ENCODE assay signal across 16 mouse cellular contexts in the genomic region with DNA sequence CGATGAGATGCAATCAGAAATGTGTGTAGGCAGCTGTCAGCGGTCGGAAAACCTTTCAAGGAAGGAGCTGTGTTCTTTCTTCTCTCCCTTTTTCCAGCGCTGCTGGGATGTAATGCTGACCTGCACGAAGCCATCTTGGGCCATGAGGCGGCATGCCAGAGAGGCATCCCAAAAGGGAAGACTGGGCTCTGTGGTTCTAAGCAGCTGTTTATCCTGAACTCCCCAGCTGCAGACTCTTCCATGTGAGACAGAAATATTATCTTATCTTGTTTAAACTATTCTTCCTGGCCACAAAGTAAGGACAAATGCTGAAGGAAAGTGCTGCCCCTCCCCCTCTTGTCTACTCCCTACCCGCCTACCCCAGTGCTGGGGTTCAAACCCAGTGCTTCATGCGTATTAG. TPM values are rescaled to one million over a fixed set of nuclear protein-coding genes. Genes with fewer than 3 reads are reported as not detected.
DNase-seq lines count a peak whose midpoint lies in the region; ATAC-seq and TF ChIP-seq lines count a peak whose summit lies in the region.
"Had no signal": no experiment of that assay in that cellular context is flagged by ENCODE, and none has a peak within 500 bp of the region (broad histone marks: within the 10 kb centered on the region; RNA-seq: fewer than 3 reads in every experiment).

No protein-coding gene starts in this region.

- peak overlapping the region; percentile 82 for H3K27ac ChIP-seq in cerebellum, adult 2 months (ENCODE audit: insufficient read depth, low read length)
- no peak overlapping the region for H3K27ac ChIP-seq in forebrain, embryonic 11.5 days (ENCODE audit: low read depth, low read length)
- no peak overlapping the region for H3K27ac ChIP-seq in forebrain, embryonic 16.5 days (ENCODE audit: low read length)
- H3K27ac ChIP-seq: embryonic facial prominence, embryonic 13.5 days; forebrain, embryonic 13.5 days; gastrocnemius, adult 2 months; hindbrain, embryonic 10.5 days; hindbrain, embryonic 14.5 days had no signal

- no peak overlapping the region for H3K9ac ChIP-seq in forebrain, embryonic 11.5 days (ENCODE audit: low read length)
- no peak overlapping the region for H3K9ac ChIP-seq in forebrain, embryonic 16.5 days (replicated peaks; ENCODE audit: low read depth, low read length)
- H3K9ac ChIP-seq: embryonic facial prominence, embryonic 13.5 days; forebrain, embryonic 13.5 days; heart, embryonic 12.5 days; hindbrain, embryonic 14.5 days had no signal

- no peaks in the 10 kb centered on the region for H3K36me3 ChIP-seq in forebrain, embryonic 11.5 days (ENCODE audit: control insufficient read depth, insufficient read depth, low read length)
- H3K36me3 ChIP-seq in forebrain, embryonic 16.5 days (ENCODE audit: control insufficient read depth, insufficient read depth), result no peaks in the 10 kb centered on the region
- H3K36me3 ChIP-seq: embryonic facial prominence, embryonic 13.5 days; heart, embryonic 12.5 days; hindbrain, embryonic 10.5 days had no signal

- no peak for TF ChIP-seq CTCF in cerebellum, adult 2 months (IDR thresholded peaks at IDR 0.05; ENCODE audit: borderline replicate concordance, insufficient read depth, low read depth, low read length)

- peak overlapping the region; percentile 37 for H3K4me3 ChIP-seq in cerebellum, adult 2 months (replicated peaks; ENCODE audit: insufficient read depth, low read depth, low read length)
- H3K4me3 ChIP-seq in forebrain, embryonic 11.5 days (ENCODE audit: low read depth, low read length), result no peak overlapping the region
- H3K4me3 ChIP-seq in forebrain, embryonic 16.5 days (replicated peaks; ENCODE audit: low read length), result no peak overlapping the region
- H3K4me3 ChIP-seq: embryonic facial prominence, embryonic 13.5 days; forebrain, embryonic 13.5 days; gastrocnemius, adult 2 months; heart, embryonic 12.5 days; hindbrain, embryonic 10.5 days had no signal

- DNase-seq in cerebellum, adult 2 months, result peak; percentile 30 to 36
- DNase-seq in forebrain, embryonic 11.5 days (ENCODE audit: low spot score), result peak; percentile 36
- peak; percentile 56 for DNase-seq in testis, postnatal 10 days (ENCODE audit: low spot score)
- DNase-seq in testis, postnatal 14 days (ENCODE audit: low spot score), result no peak
- no peak for DNase-seq in Muller cell, postnatal 12 days (ENCODE audit: inconsistent ontology term)
- DNase-seq: adrenal gland, postnatal 10 days; gastrocnemius, adult 2 months; gastrocnemius, postnatal 25 days had no signal

- no peaks in the 10 kb centered on the region for H3K27me3 ChIP-seq in cerebellum, adult 2 months (ENCODE audit: control insufficient read depth, insufficient read depth, low read length)
- no peaks in the 10 kb centered on the region for H3K27me3 ChIP-seq in forebrain, embryonic 11.5 days (ENCODE audit: control insufficient read depth, insufficient read depth, low read length)
- H3K27me3 ChIP-seq in forebrain, embryonic 16.5 days (replicated peaks; ENCODE audit: control insufficient read depth, insufficient read depth, low read length), result no peaks in the 10 kb centered on the region
- H3K27me3 ChIP-seq: embryonic facial prominence, embryonic 13.5 days; forebrain, embryonic 13.5 days; heart, embryonic 12.5 days had no signal

- peaks cover 20% of the 10 kb centered on the region for H3K4me1 ChIP-seq in cerebellum, adult 2 months (ENCODE audit: control insufficient read depth, insufficient read depth, low read length)
- H3K4me1 ChIP-seq in forebrain, embryonic 11.5 days (replicated peaks; ENCODE audit: control insufficient read depth, insufficient read depth, low read length), result peaks cover 3% of the 10 kb centered on the region; the same call in 1 of the 2 replicates
- H3K4me1 ChIP-seq in forebrain, embryonic 16.5 days (replicated peaks; ENCODE audit: control insufficient read depth, insufficient read depth, low read length), result peaks cover 19% of the 10 kb centered on the region

- no peak for TF ChIP-seq POLR2A in cerebellum, adult 2 months (IDR thresholded peaks at IDR 0.05; ENCODE audit: borderline replicate concordance, insufficient read depth, low read length)

- no peak overlapping the region for H3K4me2 ChIP-seq in forebrain, embryonic 11.5 days (ENCODE audit: low read depth, low read length, severe bottlenecking)
- no peak overlapping the region for H3K4me2 ChIP-seq in forebrain, embryonic 16.5 days (ENCODE audit: low read length)
- H3K4me2 ChIP-seq: embryonic facial prominence, embryonic 13.5 days; forebrain, embryonic 13.5 days; heart, embryonic 12.5 days; hindbrain, embryonic 14.5 days had no signal

- WGBS in cerebellum, adult 2 months, result 39% methylated on average over 8 of the region's 8 CpGs
- 84% methylated on average over 8 of the region's 8 CpGs for WGBS in forebrain, embryonic 11.5 days
- 87% methylated on average over 8 of the region's 8 CpGs for WGBS in forebrain, embryonic 16.5 days

- H3K9me3 ChIP-seq in forebrain, embryonic 11.5 days (ENCODE audit: control insufficient read depth, low read length), result no peaks in the 10 kb centered on the region
- H3K9me3 ChIP-seq in forebrain, embryonic 16.5 days (ENCODE audit: control insufficient read depth, low read length), result no peaks in the 10 kb centered on the region
- H3K9me3 ChIP-seq: embryonic facial prominence, embryonic 13.5 days; forebrain, embryonic 13.5 days; heart, embryonic 12.5 days; hindbrain, embryonic 10.5 days had no signal

- ATAC-seq in cerebellum, adult (ENCODE audit: insufficient number of reproducible peaks, low FRiP score, low TSS enrichment), result no peak
- ATAC-seq in forebrain, embryonic 11.5 days (replicated peaks; ENCODE audit: low FRiP score), result no peak
- ATAC-seq in forebrain, embryonic 16.5 days, result no peak
- ATAC-seq: forebrain, embryonic 13.5 days; intestine, embryonic 16.5 days had no signal

RNA-seq across cellular contexts. Expression of a gene that starts 3.2 kb away (rescaled TPM):
- 534 and 635 TPM in 2 replicates for polyA plus RNA-seq in cerebellum, adult 2 months (2012; rRNA removed)
- polyA plus RNA-seq in forebrain, embryonic 11.5 days (2014; fragmentation: Nextera tagmentation; extraction: Ambion mirVana), result 0.37 TPM in 1 of 2 replicates, not detected in the other
- 0.14 and 0.21 TPM in 2 replicates for polyA plus RNA-seq in forebrain, embryonic 16.5 days (2015; fragmentation: Nextera tagmentation; extraction: Ambion mirVana)

RNA-seq across cellular contexts. Expression of a gene that starts 3.8 kb away (rescaled TPM):
- polyA plus RNA-seq in cerebellum, adult 2 months (2012; rRNA removed), result 47.4 and 52.8 TPM in 2 replicates
- polyA plus RNA-seq in forebrain, embryonic 11.5 days (2014; fragmentation: Nextera tagmentation; extraction: Ambion mirVana), result 13.6 and 14.9 TPM in 2 replicates
- 10.3 and 11.1 TPM in 2 replicates for polyA plus RNA-seq in forebrain, embryonic 16.5 days (2015; fragmentation: Nextera tagmentation; extraction: Ambion mirVana)

RNA-seq across cellular contexts. Expression of a gene that starts 19.1 kb away (rescaled TPM):
- 214 and 218 TPM in 2 replicates for polyA plus RNA-seq in cerebellum, adult 2 months (2012; rRNA removed)
- polyA plus RNA-seq in forebrain, embryonic 11.5 days (2014; fragmentation: Nextera tagmentation; extraction: Ambion mirVana), result 38.0 and 48.6 TPM in 2 replicates
- polyA plus RNA-seq in forebrain, embryonic 16.5 days (2015; fragmentation: Nextera tagmentation; extraction: Ambion mirVana), result 102 and 128 TPM in 2 replicates

RNA-seq across cellular contexts. Expression of a gene that starts 27.2 kb away (rescaled TPM):
- polyA plus RNA-seq in cerebellum, adult 2 months (2012; rRNA removed), result 4.5 and 4.8 TPM in 2 replicates
- 20.2 and 20.3 TPM in 2 replicates for polyA plus RNA-seq in forebrain, embryonic 11.5 days (2014; fragmentation: Nextera tagmentation; extraction: Ambion mirVana)
- 11.3 and 13.2 TPM in 2 replicates for polyA plus RNA-seq in forebrain, embryonic 16.5 days (2015; fragmentation: Nextera tagmentation; extraction: Ambion mirVana)

RNA-seq across cellular contexts. Expression of a gene that starts 58.0 kb away (rescaled TPM):
- polyA plus RNA-seq in cerebellum, adult 2 months (2012; rRNA removed), result 1.5 and 1.7 TPM in 2 replicates
- polyA plus RNA-seq in forebrain, embryonic 11.5 days (2014; fragmentation: Nextera tagmentation; extraction: Ambion mirVana), result 30.8 and 32.7 TPM in 2 replicates
- polyA plus RNA-seq in forebrain, embryonic 16.5 days (2015; fragmentation: Nextera tagmentation; extraction: Ambion mirVana), result 11.7 and 12.3 TPM in 2 replicates

Comparison
In these comparisons a context has a peak if more than half of its experiments do, and no peak if none do; other contexts are left out.
1. DNase-seq: peak in cerebellum, adult 2 months (2 of 2), forebrain, embryonic 11.5 days (single experiment) and testis, postnatal 10 days (single experiment); none in testis, postnatal 14 days (single experiment) and Muller cell, postnatal 12 days (single experiment).
2. RNA of a gene that starts 3.2 kb away (polyA plus RNA-seq): 534 to 635 TPM in cerebellum, adult 2 months; 0.37 TPM in forebrain, embryonic 11.5 days and 0.14 to 0.21 TPM in forebrain, embryonic 16.5 days; every median in the first group is over 100 times any median in the second.